Mouse (Mus musculus): ENCODE results near the gene Cib4.

- TF ChIP-seq CTCF (IDR thresholded peaks at IDR 0.05; ENCODE audit: low read depth) (no peak), EP300 (IDR thresholded peaks at IDR 0.05; ENCODE audit: low read depth) (no peak)
Measured at GRCm38 (mm10) chr5:30485136-30485535, 60.5 kb downstream of the Cib4 start.
